Mouse (Mus musculus) hindbrain, embryonic 13.5 days (tissue): ENCODE measurements around the gene Tmem182. TPM values are rescaled to one million over a fixed set of nuclear protein-coding genes. Genes with fewer than 3 reads are reported as not detected.

Experiments
- ATAC-seq: fragments of 200-750 bp; cut with Nextera tagmentation; 2 replicates; pipeline ENCODE4 v1.8.0; 2017; ENCODE audit warnings: moderate TSS enrichment; ENCODE audit not compliant: low FRiP score
- H3K27ac ChIP-seq: fragments of 300-500 bp; sonication (generic); 2 replicates; pipeline ENCODE4 v1.5.1; 2015; ENCODE audit warnings: inconsistent platforms, mild to moderate bottlenecking, moderate library complexity
- H3K27me3 ChIP-seq: fragments of 300-500 bp; sonication (generic); 2 replicates; pipeline ENCODE4 v1.6.1; 2015; ENCODE audit warnings: mild to moderate bottlenecking, inconsistent platforms
- H3K36me3 ChIP-seq: fragments of 300-500 bp; sonication (generic); 2 replicates; pipeline ENCODE4 v1.6.1; 2015; ENCODE audit warnings: mild to moderate bottlenecking, inconsistent platforms
- H3K4me1 ChIP-seq: fragments of 300-500 bp; sonication (generic); replicated peaks from 2 replicates; pipeline ENCODE4 v1.6.1; 2015; ENCODE audit warnings: inconsistent platforms
- H3K4me2 ChIP-seq: fragments of 300-500 bp; sonication (generic); 2 replicates; pipeline ENCODE4 v1.6.1; 2015; ENCODE audit warnings: inconsistent platforms, mild to moderate bottlenecking, moderate library complexity
- H3K4me3 ChIP-seq: fragments of 300-500 bp; sonication (generic); 2 replicates; pipeline ENCODE4 v1.5.1; 2015; ENCODE audit warnings: mild to moderate bottlenecking, inconsistent platforms
- H3K9ac ChIP-seq: fragments of 300-500 bp; sonication (generic); 2 replicates; pipeline ENCODE4 v1.6.1; 2015; ENCODE audit warnings: mild to moderate bottlenecking, inconsistent platforms
- H3K9me3 ChIP-seq: fragments of 300-500 bp; sonication (generic); 2 replicates; pipeline ENCODE4 v1.6.1; 2016; ENCODE audit warnings: inconsistent platforms
- WGBS: fragments of 180-500 bp; shearing (Covaris S2); methylation state at CpG from one replicate; pipeline ENCODE4 v1.1.7; 2015; 5-methylcytosine and 5-hydroxymethylcytosine counted together
- polyA plus RNA-seq: library from polyadenylated mRNA; unstranded; fragments of >200 nt; fragmentation: Nextera tagmentation; extraction: Ambion mirVana; gene quantifications from 2 replicates; pipeline ENCODE4 v1.2.1, GENCODE M21; 2015

Tmem182 gene
- 0.12 TPM in 2 replicates for polyA plus RNA-seq

DNA sequence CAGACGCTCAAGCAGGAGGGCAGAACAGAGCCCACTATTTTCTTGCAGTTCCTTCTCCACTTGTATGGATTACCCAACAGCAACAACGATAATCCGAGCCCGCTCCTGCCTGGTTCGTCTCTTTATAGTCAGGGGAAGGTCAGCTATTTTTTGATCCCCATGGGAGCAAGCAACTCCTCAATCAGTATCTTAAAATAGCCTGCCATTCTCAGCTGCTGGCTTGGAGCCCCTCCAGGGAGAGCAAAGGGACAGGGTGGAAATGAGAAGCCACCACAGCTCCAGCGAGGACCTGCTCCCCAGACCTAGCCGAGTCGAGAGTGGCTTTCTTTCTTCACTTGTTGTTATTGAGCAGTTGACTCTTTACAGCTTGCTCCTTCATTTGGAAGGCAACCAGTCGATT, at the start of gene Tmem182:
Gene Tmem182 (plus strand): TSS at position 251 of the 400 bp plus-strand sequence.
- H3K27me3 ChIP-seq, result no peaks in the 10 kb centered on the region
- 74% methylated on average over 9 of the region's 9 CpGs for WGBS
- no peaks in the 10 kb centered on the region for H3K4me1 ChIP-seq
- H3K9ac ChIP-seq, result no peak within 1 kb of the TSS
- no peak within 1 kb of the TSS for H3K4me2 ChIP-seq
- H3K27ac ChIP-seq, result no peak within 1 kb of the TSS
- H3K9me3 ChIP-seq, result no peaks in the 10 kb centered on the region
- no peak for ATAC-seq
- H3K36me3 ChIP-seq, result no peaks in the 10 kb centered on the region
- H3K4me3 ChIP-seq, result no peak within 1 kb of the TSS

- no peak overlapping the region for H3K4me3 ChIP-seq
- no peaks in the 10 kb centered on the region for H3K27me3 ChIP-seq
- H3K9me3 ChIP-seq, result no peaks in the 10 kb centered on the region
- H3K27ac ChIP-seq, result no peak overlapping the region
- 90% methylated on average over 6 of the region's 6 CpGs for WGBS
- ATAC-seq, result no peak
- no peaks in the 10 kb centered on the region for H3K4me1 ChIP-seq
- H3K36me3 ChIP-seq, result no peaks in the 10 kb centered on the region
- H3K4me2 ChIP-seq, result no peak overlapping the region
- H3K9ac ChIP-seq, result no peak overlapping the region
Observed at GRCm38 (mm10) chr1:40759751-40760445, 45.5 kb upstream of the Tmem182 start.

- Histone ChIP-seq H3K4me2 (no peak overlapping the region), H3K27me3 (no peaks in the 10 kb centered on the region), H3K4me1 (no peaks in the 10 kb centered on the region), H3K9ac (no peak overlapping the region), H3K9me3 (no peaks in the 10 kb centered on the region), H3K4me3 (no peak overlapping the region), H3K36me3 (no peaks in the 10 kb centered on the region), H3K27ac (no peak overlapping the region)
- ATAC-seq, result no peak
- 63% methylated on average over 1 of the region's 1 CpGs for WGBS
Observed at GRCm38 (mm10) chr1:40764042-40764441, 41.4 kb upstream of the Tmem182 start.

DNA sequence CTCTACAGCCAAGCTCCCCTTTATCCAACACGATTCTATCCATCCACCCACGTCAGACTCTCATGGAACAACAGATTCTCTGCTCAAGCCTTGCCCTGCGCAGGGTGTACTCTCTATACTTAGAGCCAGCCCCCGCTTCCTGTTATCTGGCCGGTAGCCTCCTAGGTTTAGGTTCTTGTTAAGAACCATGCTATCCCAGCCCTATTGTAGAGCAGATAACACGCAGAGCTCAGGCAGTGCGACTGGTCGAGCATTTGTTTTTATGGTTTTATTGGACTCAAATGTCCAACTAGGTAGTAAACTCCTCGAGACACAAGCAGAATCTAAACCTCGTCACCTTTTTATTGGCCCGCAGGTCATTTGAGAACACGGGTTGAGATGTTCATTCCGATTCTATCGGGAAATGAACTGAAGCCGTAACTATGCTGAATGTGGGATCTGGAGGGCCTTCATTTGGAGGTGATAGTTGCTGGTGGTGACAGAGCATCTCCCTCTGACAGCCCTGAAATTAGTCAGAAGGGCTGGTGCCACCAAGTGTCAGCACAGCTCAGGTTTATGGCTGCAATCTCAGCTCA, 40.6 kb upstream of the Tmem182 start:
- H3K9me3 ChIP-seq, result no peaks in the 10 kb centered on the region
- no peak overlapping the region for H3K4me2 ChIP-seq
- no peaks in the 10 kb centered on the region for H3K36me3 ChIP-seq
- 92% methylated on average over 15 of the region's 15 CpGs for WGBS
- H3K4me3 ChIP-seq, result no peak overlapping the region
- no peak overlapping the region for H3K9ac ChIP-seq
- no peak for ATAC-seq
- H3K27me3 ChIP-seq, result no peaks in the 10 kb centered on the region
- no peak overlapping the region for H3K27ac ChIP-seq
- H3K4me1 ChIP-seq, result peaks cover 5% of the 10 kb centered on the region; the same call in 1 of the 2 replicates

DNA sequence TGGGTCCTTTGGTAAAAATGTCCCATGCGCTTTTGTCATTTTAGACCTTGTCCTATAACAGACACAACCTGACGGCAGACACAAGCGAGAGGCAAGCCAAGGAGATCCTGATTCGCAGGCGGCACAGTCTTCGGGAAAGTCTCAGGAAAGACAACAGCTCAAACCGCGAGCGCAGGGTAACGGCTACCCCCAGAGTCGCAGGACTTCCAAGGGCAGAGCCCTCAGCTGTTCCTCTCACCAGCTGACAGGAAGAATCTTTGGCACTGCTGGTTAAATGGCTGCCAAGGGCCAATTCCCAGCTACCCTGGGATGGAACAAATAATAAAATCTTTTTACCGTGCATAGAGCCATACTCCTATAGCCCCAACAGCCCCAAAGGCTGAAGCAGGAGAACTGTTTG, 39.9 kb upstream of the Tmem182 start:
- peaks cover 5% of the 10 kb centered on the region; the same call in 1 of the 2 replicates for H3K4me1 ChIP-seq
- no peak overlapping the region for H3K4me2 ChIP-seq
- 90% methylated on average over 12 of the region's 12 CpGs for WGBS
- H3K36me3 ChIP-seq, result no peaks in the 10 kb centered on the region
- no peak overlapping the region for H3K4me3 ChIP-seq
- no peaks in the 10 kb centered on the region for H3K9me3 ChIP-seq
- H3K9ac ChIP-seq, result no peak overlapping the region
- H3K27ac ChIP-seq, result no peak overlapping the region
- ATAC-seq, result no peak
- no peaks in the 10 kb centered on the region for H3K27me3 ChIP-seq

DNA sequence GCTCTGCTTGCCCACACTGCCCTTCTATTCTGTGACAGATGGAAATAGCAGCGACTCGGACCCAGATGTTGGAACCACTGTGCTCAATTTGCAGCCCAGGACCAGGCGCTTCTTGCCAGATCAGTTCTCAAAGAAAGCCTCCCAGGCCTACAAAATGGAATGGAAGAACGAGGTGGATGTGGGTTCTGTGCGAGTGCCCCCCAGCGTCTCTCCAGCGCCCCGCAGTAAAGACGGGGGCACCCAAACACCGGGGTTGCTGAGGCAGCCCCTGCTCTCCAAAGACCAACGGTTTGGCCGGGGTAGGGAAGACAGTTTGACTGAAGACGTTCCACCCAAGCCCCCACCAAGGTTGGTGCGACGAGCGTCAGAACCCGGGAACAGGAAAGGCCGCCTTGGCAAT, 37.8 kb upstream of the Tmem182 start:
- 92% methylated on average over 18 of the region's 18 CpGs for WGBS

DNA sequence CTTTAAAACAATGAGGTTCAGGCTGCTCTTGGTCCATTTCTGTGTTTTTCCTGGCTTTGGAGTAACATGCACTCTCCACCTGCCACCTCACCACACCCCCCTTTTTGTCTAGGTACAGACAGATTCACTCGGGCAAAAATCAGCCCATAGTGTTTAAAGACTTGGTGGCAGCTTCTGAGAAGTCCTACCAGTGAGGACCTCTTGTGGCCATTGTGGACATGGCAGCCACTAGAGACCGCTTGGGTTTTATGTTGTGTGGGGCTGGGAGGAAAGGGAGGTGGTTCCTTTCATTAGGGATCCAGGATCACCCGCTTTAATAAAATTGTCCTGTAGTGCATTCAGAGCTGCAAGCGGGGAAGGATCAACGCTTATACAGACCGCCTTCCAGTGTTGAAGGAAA, 36.8 kb upstream of the Tmem182 start:
- Histone ChIP-seq H3K4me2 (no peak overlapping the region), H3K27ac (no peak overlapping the region), H3K36me3 (peaks cover 9% of the 10 kb centered on the region), H3K9ac (no peak overlapping the region), H3K4me1 (peaks cover 5% of the 10 kb centered on the region; the same call in 1 of the 2 replicates), H3K9me3 (no peaks in the 10 kb centered on the region), H3K4me3 (no peak overlapping the region), H3K27me3 (no peaks in the 10 kb centered on the region)
- no peak for ATAC-seq
- 27% methylated on average over 6 of the region's 6 CpGs for WGBS

More for the DNA sequence above, 37.8 kb upstream of the Tmem182 start:
- H3K9me3 ChIP-seq, result no peaks in the 10 kb centered on the region
- no peak overlapping the region for H3K4me3 ChIP-seq
- no peak overlapping the region for H3K4me2 ChIP-seq
- no peak overlapping the region for H3K27ac ChIP-seq
- ATAC-seq, result no peak
- H3K4me1 ChIP-seq, result peaks cover 5% of the 10 kb centered on the region; the same call in 1 of the 2 replicates
- no peak overlapping the region for H3K9ac ChIP-seq
- no peaks in the 10 kb centered on the region for H3K27me3 ChIP-seq
- no peaks in the 10 kb centered on the region; the same call in 1 of the 2 replicates for H3K36me3 ChIP-seq

DNA sequence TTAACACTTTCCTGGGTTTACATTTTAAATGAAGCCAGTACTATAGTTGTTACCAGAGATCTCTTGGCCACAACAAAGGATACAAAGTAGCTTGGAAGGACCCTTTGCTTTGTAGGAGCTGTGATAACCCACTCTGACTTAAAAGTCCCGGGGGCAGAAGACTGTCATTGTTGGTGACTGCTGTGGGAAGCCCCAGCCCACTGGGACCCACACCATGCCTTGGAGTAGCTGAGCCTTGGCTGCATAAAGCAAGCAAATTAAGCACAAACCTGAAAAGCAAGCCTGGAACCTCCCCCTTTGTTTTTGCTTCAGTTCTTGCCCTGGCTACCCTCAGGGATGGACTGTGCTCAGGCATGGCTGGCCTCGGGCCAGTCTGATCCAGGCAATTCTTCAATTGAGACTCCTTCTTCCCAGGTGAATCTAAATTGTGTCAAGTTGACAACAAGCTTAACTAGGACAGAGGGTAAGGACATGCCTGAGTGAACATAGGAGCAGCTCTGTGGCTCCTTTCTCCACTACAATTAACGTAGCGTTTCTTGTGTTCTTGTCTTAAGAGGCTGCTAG, 36.0 kb upstream of the Tmem182 start:
- Histone ChIP-seq H3K4me1 (peaks cover 5% of the 10 kb centered on the region; the same call in 1 of the 2 replicates), H3K4me3 (no peak overlapping the region), H3K27ac (no peak overlapping the region), H3K36me3 (peaks cover 17% of the 10 kb centered on the region), H3K4me2 (no peak overlapping the region), H3K9ac (no peak overlapping the region), H3K27me3 (no peaks in the 10 kb centered on the region), H3K9me3 (no peaks in the 10 kb centered on the region)
- WGBS, result 56% methylated on average over 4 of the region's 4 CpGs
- ATAC-seq, result no peak

- Histone ChIP-seq H3K27me3 (no peaks in the 10 kb centered on the region), H3K27ac (no peak overlapping the region), H3K4me2 (no peak overlapping the region), H3K9me3 (no peaks in the 10 kb centered on the region), H3K4me1 (peaks cover 5% of the 10 kb centered on the region; the same call in 1 of the 2 replicates), H3K36me3 (peaks cover 27% of the 10 kb centered on the region), H3K9ac (no peak overlapping the region), H3K4me3 (no peak overlapping the region)
- WGBS, result 93% methylated on average over 7 of the region's 7 CpGs
- no peak for ATAC-seq
Observed at GRCm38 (mm10) chr1:40771196-40771970, 34.0 kb upstream of the Tmem182 start.

- Histone ChIP-seq H3K9ac (no peak overlapping the region), H3K27ac (no peak overlapping the region), H3K4me2 (no peak overlapping the region), H3K4me3 (no peak overlapping the region), H3K4me1 (peaks cover 5% of the 10 kb centered on the region; the same call in 1 of the 2 replicates), H3K27me3 (no peaks in the 10 kb centered on the region), H3K36me3 (peaks cover 27% of the 10 kb centered on the region), H3K9me3 (no peaks in the 10 kb centered on the region)
- no peak for ATAC-seq
- 92% methylated on average over 5 of the region's 5 CpGs for WGBS
Observed at GRCm38 (mm10) chr1:40773234-40773633, 32.2 kb upstream of the Tmem182 start.

DNA sequence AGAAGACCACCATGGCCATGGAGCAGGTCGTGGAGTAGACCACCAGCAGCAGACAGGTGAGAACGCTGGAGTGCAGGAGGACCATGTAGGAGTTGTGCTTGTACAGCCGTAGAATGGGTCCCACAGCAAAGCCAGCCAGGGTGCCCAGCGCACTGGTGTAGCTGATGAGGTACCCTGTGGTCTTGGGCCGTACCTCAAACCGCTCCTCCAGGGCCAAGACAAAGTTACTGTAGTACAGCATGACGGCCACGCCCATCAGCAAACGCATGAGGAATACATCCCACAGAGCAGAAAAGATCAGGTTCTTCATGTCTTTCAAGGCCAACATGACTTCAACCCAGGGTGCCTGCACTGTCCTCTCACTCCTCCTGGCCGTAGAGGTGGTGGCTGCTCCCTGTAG, 31.4 kb upstream of the Tmem182 start:
- H3K36me3 ChIP-seq, result peaks cover 34% of the 10 kb centered on the region
- 93% methylated on average over 10 of the region's 10 CpGs for WGBS
- H3K27ac ChIP-seq, result no peak overlapping the region
- peaks cover 7% of the 10 kb centered on the region; the same call in 1 of the 2 replicates for H3K9me3 ChIP-seq
- no peak overlapping the region for H3K4me3 ChIP-seq
- no peak overlapping the region for H3K4me2 ChIP-seq
- no peaks in the 10 kb centered on the region for H3K27me3 ChIP-seq
- no peak overlapping the region for H3K9ac ChIP-seq
- H3K4me1 ChIP-seq, result peaks cover 5% of the 10 kb centered on the region; the same call in 1 of the 2 replicates
- no peak for ATAC-seq

- H3K4me3 ChIP-seq, result no peak overlapping the region
- ATAC-seq, result no peak
Observed at GRCm38 (mm10) chr1:40776102-40776501, 29.3 kb upstream of the Tmem182 start.

More at GRCm38 (mm10) chr1:40776102-40776501, 29.3 kb upstream of the Tmem182 start:
- no peaks in the 10 kb centered on the region for H3K27me3 ChIP-seq
- H3K9ac ChIP-seq, result no peak overlapping the region
- H3K36me3 ChIP-seq, result peaks cover 54% of the 10 kb centered on the region
- no peaks in the 10 kb centered on the region for H3K4me1 ChIP-seq
- H3K4me2 ChIP-seq, result no peak overlapping the region
- H3K27ac ChIP-seq, result no peak overlapping the region
- WGBS, result 74% methylated on average over 2 of the region's 2 CpGs
- H3K9me3 ChIP-seq, result peaks cover 11% of the 10 kb centered on the region; the same call in 1 of the 2 replicates
